Mouse (Mus musculus) kidney, postnatal 4 days (tissue): ENCODE measurements around the gene Prrt2.

Experiments used
- DNase-seq, 2 experiments: peaks; one replicate each; pipeline ENCODE4 v3.0.0; 2021; ENCODE audit warnings: mixed read lengths in 2 of 2

Prrt2 gene

DNA sequence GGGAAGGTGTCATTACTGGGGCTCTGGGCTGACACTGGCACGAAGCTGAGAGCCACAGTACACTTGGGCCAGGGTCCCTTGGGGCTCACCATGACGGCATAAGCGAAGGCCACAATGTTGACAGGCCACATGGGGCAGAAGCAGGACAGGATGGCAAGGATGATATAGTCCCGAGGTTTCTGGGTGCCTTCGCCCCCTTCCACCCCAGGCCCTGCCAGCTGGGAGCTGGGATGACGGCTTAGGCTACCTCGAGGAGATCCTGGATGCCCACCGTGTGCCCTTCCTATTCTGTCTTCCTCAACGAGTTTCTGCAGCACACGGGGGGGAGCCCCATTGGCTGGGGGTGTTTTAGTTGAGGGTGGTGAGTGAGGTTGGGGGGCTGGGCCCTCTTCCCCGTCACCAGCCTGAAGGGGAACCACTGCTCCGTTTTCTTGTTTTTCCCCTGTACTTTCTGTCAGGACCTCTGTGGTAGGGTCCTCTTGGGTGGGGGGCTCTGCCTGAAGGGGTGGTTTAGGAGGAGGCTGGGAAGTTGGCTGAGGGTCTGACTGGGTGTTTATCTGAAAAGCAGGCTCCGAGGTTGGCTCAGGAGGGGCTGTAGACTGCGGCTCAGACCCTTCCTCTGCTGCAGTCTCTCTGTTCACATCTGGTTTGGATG is 1.6 kb downstream of the Prrt2 start:
- DNase-seq = no peak

GRCm38 (mm10) chr7:127018416-127019305 is 2.4 kb downstream of the Prrt2 start:
- no peak for DNase-seq

GRCm38 (mm10) chr7:127017950-127018345 is 3.1 kb downstream of the Prrt2 start:
- no peak for DNase-seq

DNA sequence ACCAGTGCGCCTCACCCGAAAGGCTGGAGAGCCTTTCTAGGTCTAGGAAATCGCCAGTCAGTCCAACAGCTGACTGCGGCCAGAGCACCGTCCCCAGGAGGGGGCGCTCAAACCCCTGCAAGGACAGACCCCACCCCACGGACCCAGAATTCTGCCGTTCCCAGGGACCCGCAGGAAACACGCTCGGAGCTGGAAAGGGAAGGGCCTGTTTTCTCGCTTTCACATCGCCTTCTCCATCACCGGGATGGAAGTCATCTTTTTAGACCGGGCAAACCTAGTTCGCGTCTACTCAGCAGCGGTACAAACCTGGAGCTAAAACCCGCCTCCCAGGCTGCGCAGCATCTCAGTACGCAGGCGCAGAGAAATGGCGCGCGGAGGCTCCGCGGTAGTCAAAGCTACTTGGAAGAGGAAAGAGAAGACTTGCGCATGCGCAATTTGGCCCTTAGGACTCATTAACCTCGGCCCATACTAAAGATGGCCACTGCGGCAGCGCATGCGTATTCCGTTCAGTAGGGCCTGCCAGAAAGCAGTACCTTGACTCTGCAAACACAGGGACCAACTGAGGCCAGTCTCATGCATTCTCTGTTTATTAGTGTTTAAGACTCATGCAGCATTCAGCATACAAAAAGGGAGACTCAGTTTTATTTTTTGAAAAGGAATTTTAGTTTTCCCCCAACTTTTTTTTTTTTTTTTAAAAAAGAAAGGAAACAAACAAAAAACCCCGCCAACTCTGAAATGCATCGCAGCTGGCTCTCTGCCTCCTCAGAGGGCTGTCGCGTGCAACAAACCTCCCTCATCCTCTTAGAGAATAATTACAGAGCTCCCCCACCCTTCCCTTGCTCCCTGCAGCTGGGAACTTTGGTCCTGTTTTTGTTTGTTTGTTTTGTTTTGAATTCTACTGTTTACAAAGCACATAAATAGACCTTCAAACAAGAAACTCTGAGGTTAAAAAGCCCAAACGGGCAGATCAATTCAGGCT is 3.8 kb downstream of the Prrt2 start, which contains the start of gene Pagr1a:
TSS of gene Pagr1a (minus strand) at position 382 of the 979 bp plus-strand sequence.
- peak; percentile 97 to 99 for DNase-seq

DNA sequence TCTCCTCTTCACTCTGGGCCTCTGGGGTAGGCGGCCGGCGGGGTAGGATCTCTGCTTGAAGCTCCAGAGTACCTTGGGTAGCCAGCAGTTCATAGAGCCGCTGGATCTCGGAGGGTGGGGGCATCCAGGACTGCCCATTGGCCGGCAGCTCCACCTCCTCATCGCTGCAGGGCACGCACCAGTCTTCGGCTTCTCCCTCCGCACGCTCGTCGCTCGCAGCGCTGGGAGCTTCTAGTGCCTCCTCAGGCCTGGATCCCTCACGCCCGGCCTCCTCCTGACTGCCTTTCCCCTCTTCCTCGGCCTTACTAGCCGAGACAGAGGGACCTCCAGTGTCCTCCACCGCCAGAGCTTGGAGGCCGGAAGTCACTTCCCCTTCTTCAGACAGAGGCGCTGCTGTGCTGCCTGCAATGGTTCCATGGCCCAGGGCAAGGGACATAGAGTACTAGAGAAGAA is 4.5 kb downstream of the Prrt2 start:
- peak in 1 of 2 experiments; percentile 72 for DNase-seq

- DNase-seq = no peak
Observed at GRCm38 (mm10) chr7:127016481-127016485, 4.7 kb downstream of the Prrt2 start, which contains the start of gene Pagr1b. Gene Pagr1b (minus strand): TSS chr7:127016484.

DNA sequence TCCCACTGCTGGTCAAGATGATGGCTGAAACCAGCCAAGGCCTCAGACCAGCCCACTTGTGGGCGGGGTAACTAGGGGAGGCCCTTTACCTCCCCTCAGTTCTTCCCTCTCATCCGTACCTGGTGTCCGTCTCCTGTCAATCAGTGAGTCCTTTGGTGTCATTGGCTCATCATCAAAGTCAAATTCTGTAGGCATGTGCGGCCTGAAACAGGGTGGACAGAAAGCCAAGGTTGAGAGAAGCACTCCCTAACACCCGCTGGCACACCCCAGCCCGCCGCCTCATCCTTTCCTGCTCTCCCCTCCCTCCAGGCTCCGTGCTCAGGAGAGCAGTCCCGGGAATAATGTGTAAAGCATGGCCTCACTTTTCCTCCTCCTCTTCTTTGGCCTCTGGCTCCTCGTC is 4.9 kb downstream of the Prrt2 start:
- DNase-seq = peak; percentile 63 to 74

- no peak for DNase-seq
Observed at GRCm38 (mm10) chr7:127014993-127015392, 6.0 kb downstream of the Prrt2 start.

GRCm38 (mm10) chr7:127014320-127014719 is 6.7 kb downstream of the Prrt2 start, which contains the start of gene Mvp:
Gene Mvp (minus strand): TSS chr7:127014621.
- DNase-seq = peak; percentile 78 to 85

GRCm38 (mm10) chr7:127013385-127013784 is 7.6 kb downstream of the Prrt2 start:
- no peak for DNase-seq

DNA sequence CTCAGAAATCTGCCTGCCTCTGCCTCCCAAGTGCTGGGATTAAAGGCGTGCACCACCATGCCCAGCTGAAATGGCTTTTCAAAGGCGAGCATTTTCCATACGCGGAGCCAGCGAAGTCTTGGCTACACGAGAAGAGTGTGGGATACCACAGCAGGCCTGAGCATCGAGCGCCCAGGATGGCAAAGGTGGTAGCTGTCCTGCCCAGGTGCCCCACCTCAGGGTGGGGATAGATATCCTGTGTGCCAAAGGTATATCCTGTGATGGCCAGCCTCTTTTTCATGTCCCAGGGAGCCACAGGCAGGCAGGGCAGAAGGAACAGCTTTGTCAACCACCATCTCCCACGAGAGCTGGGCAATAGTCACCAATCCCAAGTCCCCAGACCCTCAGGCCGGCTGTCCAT is 8.2 kb downstream of the Prrt2 start:
- DNase-seq = no peak

DNA sequence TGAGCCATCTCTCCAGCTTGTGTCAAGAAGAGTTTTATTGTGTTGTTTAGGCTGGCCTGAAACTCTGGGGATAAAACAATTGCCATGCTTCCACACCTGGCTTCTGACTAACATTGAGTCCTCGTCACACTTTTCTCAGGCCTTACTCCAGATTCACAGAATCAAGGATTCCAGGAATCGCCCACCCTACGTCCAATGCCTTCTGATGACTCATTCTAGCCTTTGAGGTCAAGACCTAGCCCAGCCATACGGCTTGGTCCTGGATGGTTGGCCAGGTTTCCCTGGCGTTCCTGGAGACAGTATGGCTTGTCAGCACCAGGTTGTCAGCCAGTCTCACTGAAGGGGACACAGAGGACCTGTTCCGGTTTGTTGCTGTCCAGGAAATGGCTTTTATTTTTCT is 8.6 kb downstream of the Prrt2 start:
- no peak for DNase-seq

DNA sequence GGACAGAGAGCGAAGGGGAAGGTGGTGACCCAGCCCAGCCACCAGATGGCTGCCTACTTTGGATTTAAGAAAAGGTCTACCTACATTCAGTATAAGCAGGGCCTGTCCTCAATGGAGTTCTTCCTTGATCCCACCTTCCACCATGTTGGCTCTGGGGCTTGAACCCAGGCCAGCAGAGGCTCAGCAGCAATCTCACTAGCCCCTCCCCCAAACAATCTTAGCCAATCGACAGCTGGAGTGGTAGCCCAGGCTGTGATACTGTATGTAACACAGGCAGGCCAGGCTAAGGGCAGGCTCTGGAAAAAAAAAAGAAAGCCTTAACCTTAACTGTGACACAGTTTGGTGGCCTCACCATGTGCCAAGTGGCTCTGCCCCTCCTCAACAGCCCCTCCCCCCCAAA is 9.3 kb downstream of the Prrt2 start:
- no peak for DNase-seq

GRCm38 (mm10) chr7:127011051-127011450 is 10.0 kb downstream of the Prrt2 start:
- no peak for DNase-seq

- DNase-seq = no peak
Observed at GRCm38 (mm10) chr7:127009307-127010085, 11.5 kb downstream of the Prrt2 start.

DNA sequence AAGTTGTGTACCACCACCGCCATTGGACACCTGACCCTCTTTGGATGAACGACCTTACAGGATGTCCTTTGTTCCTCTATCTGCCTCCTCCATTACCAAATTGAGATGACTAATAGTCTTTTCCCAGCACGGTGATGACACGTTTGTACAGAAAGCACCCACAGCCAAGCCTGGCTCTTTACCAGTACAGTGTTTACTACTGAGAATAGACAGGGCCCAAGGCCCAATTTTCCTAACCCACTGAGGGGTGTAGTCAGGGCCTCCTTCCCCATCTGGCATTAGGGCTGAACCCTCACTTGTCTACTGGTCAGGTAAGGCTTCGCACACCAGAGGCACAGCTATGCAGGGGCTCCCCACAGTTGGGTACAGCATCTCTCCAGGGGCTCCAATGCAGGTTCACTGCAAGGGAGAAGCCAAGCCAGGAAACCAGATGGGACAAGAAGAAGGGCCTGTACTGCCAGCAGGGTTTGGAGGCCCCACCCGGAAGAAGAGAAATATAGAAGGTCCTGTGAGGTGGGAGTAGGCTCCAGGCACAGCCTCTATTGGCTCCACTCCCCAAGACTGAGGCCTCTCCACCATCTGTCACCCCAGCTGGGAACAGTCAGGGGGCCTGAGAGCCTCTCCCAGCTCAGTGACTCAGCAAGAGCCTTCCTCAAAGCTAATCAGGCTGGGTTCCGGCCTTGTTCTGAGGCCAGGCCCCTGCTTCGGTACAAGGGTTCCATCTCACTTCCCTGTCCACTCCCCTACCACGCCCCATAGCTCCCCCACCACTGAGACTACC is 12.6 kb downstream of the Prrt2 start:
- peak; percentile 79 to 85 for DNase-seq

DNA sequence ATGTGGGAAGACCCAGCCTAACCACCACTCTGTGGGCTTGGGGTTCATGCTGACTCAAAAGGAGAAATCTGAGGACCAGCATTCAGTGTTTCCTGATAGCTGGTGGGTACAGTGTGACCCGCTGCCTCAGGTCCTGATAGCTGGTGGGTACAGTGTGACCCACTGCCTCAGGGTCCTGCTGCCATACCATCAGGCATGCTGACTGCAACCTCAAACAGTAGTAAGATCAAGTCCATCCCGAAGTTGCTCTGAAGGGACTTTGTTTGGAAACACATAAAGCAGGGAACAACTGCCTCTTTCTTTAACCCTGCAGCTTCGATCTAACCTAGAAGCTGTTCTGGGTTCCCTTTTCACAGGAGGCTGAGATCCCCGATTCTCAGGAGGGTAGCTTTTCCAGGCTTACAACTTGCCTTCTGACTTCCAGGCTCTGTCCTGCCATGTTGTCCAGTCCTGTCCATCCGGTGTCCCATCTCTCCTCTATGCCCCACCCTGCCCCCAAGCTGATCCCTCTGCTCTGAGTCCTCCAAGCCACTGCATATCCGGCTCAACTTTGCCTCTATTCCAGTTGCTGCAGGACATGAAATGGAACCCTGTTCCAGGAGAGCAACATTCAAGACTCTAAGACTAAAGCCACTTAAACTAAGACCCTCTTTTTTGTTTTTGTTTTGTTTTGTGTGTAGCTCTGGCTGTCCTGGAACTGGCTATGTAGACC is 13.5 kb downstream of the Prrt2 start:
- DNase-seq = no peak

DNA sequence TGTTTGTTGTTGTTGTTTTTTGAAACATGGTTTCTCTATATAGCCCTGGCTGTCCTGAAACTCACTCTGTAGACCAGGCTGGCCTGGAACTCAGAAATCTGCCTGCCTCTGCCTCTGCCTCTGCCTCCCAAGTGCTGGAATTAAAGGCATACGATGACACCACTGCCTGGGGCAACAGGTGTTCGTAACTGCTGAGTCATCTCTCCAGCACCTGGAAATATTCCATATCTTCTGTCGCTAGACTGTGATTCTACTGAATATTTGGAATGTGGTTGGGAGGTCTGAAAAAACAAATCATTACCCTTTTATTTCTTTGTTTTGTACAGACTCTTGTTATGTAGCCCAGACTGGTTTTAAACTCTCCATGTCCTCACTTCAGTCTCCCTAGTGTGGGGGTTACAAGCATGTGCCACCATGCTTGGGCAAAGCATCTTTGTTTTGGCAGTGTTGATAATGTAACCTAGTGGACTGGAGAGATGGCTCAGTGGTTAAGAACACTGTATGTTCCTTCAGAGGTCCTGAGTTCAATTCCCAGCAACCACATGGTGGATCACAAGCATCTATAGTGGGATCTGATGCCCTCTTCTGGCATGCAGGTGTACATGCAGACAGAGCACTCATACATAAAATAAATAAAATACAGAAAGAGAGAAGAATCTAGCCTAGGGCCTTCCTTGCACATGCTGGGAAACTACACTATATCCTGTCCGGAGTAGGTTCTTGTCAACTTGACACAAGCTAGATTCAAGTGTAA is 16.7 kb downstream of the Prrt2 start:
- DNase-seq = no peak

DNA sequence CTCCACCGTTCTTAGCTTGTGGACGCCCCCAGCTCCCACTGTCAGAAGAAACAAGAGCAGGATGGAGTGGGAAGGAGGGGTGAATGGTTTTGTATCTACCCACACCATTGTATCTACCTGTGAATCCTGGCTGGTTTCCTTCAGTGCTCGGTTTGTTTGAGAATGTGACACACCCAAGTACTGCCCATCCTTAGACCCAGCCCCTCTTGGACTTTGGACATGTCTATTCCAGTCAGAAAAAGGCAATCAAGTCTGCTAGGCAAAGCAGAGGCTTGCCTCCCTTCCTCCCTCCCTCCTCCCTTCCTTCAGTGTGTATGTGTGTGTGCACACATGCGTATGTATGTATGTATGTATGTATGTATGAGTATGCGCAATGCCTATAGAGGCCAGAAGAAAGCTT is 17.4 kb downstream of the Prrt2 start:
- DNase-seq = no peak

DNA sequence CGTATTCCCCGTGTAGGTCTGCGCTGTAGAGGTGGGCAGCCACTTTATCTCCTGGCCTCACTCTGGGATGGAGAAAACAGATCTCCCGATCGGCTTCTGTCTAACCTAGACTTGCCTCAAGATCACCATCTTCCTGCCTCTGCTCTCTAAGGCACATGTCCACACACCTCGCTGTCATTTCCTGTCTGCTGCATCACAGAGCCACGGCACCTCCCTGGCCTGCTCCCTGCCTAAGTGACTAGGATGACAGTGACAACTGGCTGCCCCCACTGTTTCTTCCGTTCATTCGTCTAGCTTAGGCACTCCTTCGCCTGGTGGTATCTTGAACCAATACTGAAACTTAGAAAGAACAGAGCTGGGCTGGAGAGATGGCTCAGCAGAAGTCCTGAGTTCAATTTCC is 21.4 kb downstream of the Prrt2 start:
- no peak for DNase-seq
